ENCODE assay signal across 15 mouse cellular contexts in genomic region chr7:145135971-145136370, GRCm38 (mm10).
"Had no signal": no experiment of that assay in that cellular context is flagged by ENCODE, and none has a peak within 500 bp of the region (broad histone marks: within the 10 kb centered on the region; RNA-seq: fewer than 3 reads in every experiment).

No protein-coding gene starts in this region.

- DNase-seq: kidney, postnatal 10 days; kidney, postnatal 4 days; left cerebral cortex, postnatal 4 days; liver, postnatal 0 days; lung, embryonic 14.5 days; thymus, adult 2 months; thymus, postnatal 25 days had no signal

- H3K9me3 ChIP-seq: limb, embryonic 15.5 days had no signal

- ATAC-seq: liver, postnatal 0 days; lung, postnatal 0 days; midbrain, embryonic 13.5 days had no signal

- H3K36me3 ChIP-seq: limb, embryonic 12.5 days; limb, embryonic 15.5 days; midbrain, embryonic 13.5 days had no signal

- H3K4me2 ChIP-seq: limb, embryonic 12.5 days; limb, embryonic 15.5 days; liver, embryonic 11.5 days; lung, embryonic 14.5 days; midbrain, embryonic 13.5 days had no signal

- H3K4me3 ChIP-seq: limb, embryonic 12.5 days; limb, embryonic 15.5 days; midbrain, embryonic 13.5 days had no signal

- H3K27ac ChIP-seq: limb, embryonic 12.5 days; limb, embryonic 15.5 days; liver, embryonic 14.5 days; macrophage; midbrain, embryonic 13.5 days; stomach, postnatal 0 days had no signal

- H3K9ac ChIP-seq: limb, embryonic 12.5 days; limb, embryonic 15.5 days; liver, embryonic 14.5 days; liver, postnatal 0 days; lung, embryonic 14.5 days; midbrain, embryonic 13.5 days had no signal

- H3K27me3 ChIP-seq: limb, embryonic 12.5 days; limb, embryonic 15.5 days; midbrain, embryonic 13.5 days had no signal

- H3K4me1 ChIP-seq: limb, embryonic 15.5 days had no signal
